Mouse (Mus musculus): ENCODE data around the gene Ect2l.
A peak's percentile ranks its signal among the peaks of the same experiment; 100 is the strongest.
"Not testable (repeated sequence)": the region's sequence is repeated elsewhere in the genome, so short reads cannot be mapped to it uniquely, and the experiment has no call there.

Gene Ect2l

DNA sequence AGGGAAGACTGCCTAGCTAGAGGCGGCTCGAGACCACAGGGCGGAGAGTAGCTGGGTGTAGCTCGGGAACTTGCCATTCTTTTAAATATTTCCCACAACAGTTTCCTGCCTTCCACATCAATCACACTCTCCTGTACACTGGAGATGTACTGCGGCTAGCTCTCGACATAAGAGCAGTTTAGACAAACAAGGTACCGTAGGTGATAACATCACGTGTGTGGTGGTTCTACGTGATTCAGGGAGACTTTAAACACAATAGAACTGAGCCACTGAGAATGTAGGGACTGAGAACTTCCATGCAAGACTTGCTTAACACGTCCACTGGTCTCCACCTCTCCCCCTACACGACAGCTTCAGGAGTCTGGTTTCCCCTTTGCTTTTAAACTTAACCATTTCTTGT lies 17.5 kb downstream of the Ect2l start:
- DNase-seq (ENCODE audit: inconsistent age in 2 of 2, low spot score in 1 of 2): no peak

DNA sequence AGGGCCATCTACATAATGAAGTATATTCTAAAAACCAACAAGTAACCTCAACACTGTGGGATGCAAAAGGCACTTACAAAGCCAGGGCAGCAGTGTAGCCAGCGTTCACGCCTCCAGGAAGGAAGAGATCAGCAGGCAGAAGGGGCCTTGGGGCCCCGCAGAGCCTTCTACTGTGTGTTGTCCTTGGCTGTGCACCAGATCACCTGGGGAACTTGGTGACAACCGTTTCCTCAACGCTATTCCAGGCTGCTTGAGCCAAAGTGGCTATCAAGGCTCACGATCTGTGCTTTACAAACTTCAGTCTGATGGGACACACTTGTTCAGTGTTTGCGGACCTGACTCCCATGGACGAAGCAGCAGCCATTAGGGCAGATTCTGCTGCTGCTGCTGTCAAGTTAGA lies 19.0 kb downstream of the Ect2l start:
- DNase-seq (ENCODE audit: inconsistent age in 2 of 2, low spot score in 1 of 2): no peak

- DNase-seq (ENCODE audit: inconsistent age in 2 of 2, low spot score in 1 of 2): no peak
Observed at GRCm38 (mm10) chr10:18189498-18189897, 21.2 kb downstream of the Ect2l start.

DNA sequence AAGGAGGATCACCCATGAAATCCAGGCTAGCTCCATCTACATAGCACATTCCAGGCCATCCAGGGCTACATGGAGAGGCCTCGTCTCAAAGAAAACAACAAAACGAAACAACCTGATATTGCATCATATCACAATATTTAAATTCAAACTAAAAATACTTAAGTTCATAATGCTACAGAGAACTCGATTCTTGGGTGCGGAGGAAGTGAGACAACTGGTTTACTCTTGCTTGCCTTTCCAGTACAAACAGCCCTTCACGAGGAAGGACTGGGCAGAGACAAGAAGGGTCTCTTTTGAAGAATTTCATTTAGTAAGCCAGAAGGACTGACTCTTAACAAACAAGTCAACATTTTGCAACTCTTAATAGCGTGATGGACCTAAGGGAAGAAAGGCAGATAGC lies 22.1 kb downstream of the Ect2l start:
- DNase-seq (ENCODE audit: inconsistent age in 2 of 2, low spot score in 1 of 2): no peak

- no peak for DNase-seq (ENCODE audit: inconsistent age in 2 of 2, low spot score in 1 of 2)
Observed at GRCm38 (mm10) chr10:18182246-18182645, 28.4 kb downstream of the Ect2l start.

DNA sequence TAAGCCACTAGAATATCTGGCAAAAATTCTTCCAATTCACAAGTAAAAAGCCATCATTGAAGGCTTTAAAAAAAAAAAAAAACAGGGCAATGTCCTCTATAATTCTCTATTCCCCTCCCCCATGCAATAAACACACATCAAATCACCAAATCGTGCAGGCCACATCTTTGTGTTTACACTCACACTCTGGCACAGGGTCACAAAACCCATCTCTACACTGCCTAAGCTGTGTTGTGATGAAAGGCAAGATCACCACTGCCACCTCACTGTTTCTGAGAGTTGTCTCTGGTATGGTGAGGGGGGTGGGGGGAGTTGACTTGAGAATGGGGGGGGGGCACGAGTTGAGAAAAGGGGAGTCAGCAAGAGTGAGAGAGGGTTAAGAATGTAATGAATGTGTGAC lies 33.4 kb downstream of the Ect2l start:
- DNase-seq (ENCODE audit: inconsistent age in 2 of 2, low spot score in 1 of 2): no peak

DNA sequence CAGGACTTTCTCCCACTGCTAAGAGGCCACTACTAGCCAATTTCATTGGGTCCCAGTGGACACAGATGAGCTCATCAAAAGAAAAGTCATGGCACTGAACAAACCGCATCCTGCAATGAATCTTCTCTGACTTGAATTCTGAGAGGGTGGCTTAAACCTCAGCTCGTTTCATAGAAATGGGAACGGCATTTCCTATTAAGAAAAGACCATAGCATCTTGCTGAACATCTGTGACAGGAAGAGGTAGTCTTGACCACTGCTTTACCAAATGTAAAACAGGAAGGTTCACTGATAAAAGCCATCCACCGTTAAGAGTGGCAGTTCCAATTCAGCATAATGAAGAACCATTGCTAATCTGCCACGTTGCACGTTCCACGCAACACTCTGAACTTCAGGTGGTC lies 34.0 kb downstream of the Ect2l start:
- no peak for DNase-seq (ENCODE audit: inconsistent age in 2 of 2, low spot score in 1 of 2)

- no peak for DNase-seq (ENCODE audit: inconsistent age in 2 of 2, low spot score in 1 of 2)
Observed at GRCm38 (mm10) chr10:18175087-18175486, 35.6 kb downstream of the Ect2l start.

- no peak for DNase-seq (ENCODE audit: inconsistent age in 2 of 2, low spot score in 1 of 2)
Observed at GRCm38 (mm10) chr10:18162435-18162971, 48.2 kb downstream of the Ect2l start.

DNA sequence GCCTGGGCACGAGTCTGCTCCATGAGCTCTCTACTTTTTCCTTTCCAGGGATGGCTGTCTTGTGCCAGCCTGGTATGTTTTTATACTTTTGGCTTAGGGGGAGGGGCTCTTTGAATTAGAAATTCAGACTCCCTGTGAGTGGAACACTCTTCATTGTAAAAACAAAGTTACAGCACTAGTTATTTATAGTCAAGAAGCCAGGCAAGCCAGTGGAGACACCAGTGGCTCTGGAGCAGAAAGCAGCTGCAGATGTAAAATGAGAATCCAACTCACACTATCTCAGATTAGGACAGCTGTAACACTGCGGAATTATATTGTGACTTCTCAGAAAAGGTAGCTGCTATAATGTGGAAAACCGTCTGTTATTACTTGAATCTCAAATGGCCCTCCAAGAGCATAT lies 63.5 kb downstream of the Ect2l start:
- no peak for DNase-seq (ENCODE audit: inconsistent age in 2 of 2, low spot score in 1 of 2)

- DNase-seq (ENCODE audit: inconsistent age in 2 of 2, low spot score in 1 of 2): no peak
Observed at GRCm38 (mm10) chr10:18142231-18142630, 68.5 kb downstream of the Ect2l start.

DNA sequence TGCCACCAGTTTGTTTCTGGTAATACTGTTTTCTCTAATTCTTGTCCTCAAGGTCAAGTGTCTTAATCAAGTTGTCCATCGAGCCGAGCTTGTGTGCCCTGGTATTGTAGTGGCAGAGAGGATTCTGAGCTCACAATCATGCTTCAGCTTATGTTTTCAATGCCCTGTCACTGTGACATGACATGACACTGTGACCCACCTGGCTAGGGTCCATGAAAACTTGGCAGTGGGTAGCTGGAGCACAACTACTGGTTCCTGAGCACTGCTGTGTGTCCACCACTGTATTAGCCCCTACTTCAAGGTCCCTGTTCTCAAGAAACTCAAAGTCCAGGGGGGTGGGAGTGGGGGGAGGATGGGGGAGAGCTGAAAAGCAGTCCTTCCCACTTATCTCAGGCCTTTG lies 69.3 kb downstream of the Ect2l start:
- DNase-seq (ENCODE audit: inconsistent age in 2 of 2, low spot score in 1 of 2): no peak

- no peak for DNase-seq (ENCODE audit: inconsistent age in 2 of 2, low spot score in 1 of 2)
Observed at GRCm38 (mm10) chr10:18139615-18140014, 71.1 kb downstream of the Ect2l start.

DNA sequence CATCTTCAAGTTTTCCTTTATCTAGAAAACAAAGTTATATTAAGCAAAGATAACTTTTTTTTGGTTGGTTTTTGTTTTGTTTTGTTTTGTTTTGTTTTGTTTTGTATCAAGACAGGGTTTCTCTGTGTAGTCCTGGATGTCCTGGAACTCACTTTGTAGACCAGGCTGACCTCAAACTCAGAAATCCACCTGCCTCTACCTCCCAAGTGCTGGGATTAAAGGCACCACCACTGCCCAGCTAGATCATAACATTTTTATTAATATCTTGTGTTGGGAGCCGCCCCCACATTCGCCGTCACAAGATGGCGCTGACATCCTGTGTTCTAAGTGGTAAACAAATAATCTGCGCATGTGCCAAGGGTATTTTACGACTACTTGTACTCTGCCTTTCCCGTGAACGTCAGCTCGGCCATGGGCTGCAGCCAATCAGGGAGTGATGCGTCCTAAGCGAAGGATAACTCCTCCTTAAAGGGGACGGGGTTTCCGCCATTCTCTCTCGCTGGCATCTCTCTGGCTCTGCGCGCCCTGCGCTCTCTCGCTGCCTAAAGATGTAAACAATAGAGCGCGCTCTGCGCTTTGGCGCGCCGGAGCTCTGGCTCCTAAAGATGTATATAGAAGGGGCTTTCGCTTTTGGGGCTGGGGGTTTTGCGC lies 71.7 kb downstream of the Ect2l start:
- not testable (repeated sequence) for DNase-seq (ENCODE audit: inconsistent age in 2 of 2, low spot score in 1 of 2)

DNA sequence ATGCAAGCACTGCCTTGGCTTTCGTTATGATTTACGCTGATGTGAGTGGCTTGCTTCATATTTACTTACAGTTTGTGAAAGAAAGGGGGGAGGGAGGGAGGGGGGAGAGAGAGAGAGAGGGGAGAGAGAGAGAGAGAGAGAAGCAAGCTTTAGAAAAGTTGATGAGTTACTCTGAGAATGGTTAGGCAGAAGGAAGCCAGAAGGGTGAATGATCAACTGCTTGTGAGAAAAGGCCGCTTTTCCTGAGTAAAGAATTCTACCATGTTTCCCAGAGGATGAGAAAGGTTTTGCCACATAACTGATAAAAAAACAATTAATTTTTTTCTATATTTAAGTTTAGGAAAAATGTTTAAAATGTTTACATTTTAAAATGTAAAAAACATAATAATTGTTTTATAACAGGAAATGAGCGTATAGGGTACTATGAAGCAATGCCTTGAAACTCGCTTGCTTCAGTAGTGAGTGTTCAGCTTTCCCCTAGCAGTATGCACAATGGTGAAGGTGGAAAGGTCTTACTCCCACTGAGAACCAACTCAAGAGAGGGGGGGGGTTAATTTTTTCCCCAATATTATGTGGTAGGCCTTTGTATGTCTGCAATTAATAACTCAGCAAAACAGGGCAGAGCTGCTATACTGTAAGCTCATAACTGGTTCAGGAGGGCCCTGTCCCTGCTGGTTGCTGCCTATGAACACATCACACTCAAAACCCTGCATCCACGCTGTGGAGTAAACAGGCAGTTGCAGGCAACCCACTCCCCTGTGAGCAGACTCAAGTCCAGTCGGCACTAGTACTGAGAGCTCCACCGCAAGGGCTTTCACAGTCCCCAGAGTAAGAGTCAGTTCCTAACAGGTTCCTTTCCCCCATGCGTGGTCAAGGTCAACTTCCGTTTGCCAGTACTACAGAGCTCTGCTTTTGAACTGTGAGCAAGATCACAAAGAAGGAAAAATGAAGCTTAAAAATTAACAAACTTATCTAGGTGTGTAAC lies 78.7 kb downstream of the Ect2l start:
- DNase-seq (ENCODE audit: inconsistent age in 2 of 2, low spot score in 1 of 2): no peak

- DNase-seq (ENCODE audit: inconsistent age in 2 of 2, low spot score in 1 of 2): no peak
Observed at GRCm38 (mm10) chr10:18130276-18130675, 80.4 kb downstream of the Ect2l start.

DNA sequence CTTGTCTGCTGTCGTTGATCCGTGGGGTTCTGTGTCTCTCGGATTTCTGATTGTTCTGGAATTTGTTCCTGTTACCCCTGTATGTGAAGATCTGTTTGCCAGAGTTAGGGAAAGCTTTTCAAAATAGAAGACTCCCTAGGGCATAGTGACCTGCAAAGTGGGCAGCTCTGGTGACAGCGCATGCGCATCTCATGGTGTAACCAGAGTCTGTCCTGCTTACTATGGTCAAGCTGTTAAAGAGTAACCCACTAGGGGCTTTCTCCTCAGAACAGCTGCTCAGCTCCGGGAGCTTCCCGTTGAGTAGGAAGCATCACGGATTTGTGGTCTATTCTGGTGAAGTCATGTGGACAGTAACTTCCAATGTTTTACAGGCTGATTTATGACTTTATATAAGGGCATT lies 92.4 kb downstream of the Ect2l start:
- DNase-seq (ENCODE audit: inconsistent age in 2 of 2, low spot score in 1 of 2): no peak

GRCm38 (mm10) chr10:18113473-18114093 lies 97.1 kb downstream of the Ect2l start:
- DNase-seq (ENCODE audit: inconsistent age in 2 of 2, low spot score in 1 of 2): no peak

DNA sequence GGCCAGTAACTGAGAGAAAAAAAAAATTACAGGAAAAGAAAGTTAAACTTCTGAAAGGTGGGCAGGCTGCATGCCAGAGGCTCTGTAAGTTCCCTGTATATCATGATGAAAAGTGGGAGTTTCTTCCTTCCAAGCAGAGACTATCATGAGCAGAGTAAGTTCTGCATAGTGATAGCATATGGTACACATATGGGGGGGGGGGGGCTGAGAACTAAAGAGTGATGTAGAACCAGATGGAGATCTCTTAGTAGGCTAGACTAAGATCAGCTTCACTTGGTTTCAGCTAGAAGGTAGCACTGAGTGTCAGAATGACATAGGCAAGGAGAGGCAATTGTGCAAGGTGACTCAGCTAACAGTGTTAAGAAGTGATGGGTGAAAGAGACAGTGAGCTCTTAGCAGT lies 99.8 kb downstream of the Ect2l start:
- DNase-seq (ENCODE audit: inconsistent age in 2 of 2, low spot score in 1 of 2): no peak

DNA sequence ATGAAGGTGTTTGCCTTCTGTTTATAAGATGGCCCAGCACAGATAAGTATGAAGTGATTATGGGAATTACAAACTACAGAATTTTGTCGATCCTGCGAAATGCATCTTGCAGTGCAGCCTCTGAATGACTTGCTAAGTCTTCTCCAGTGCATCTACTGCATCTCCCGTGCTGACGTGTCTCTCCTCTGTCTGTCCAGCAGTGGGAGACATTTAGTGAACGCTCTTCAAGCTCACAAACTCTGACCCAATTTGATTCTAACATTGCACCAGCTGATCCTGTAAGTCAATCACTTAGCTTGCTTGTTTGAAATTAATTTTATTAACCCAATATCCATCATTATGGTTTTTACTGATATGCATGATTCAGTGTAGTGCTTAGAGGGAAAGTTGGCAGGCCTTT lies 103.2 kb downstream of the Ect2l start:
- peak in 1 of 2 experiments; percentile 36 for DNase-seq (ENCODE audit: inconsistent age in 2 of 2, low spot score in 1 of 2)

GRCm38 (mm10) chr10:18102166-18102565 lies 108.5 kb downstream of the Ect2l start:
- DNase-seq (ENCODE audit: inconsistent age in 2 of 2, low spot score in 1 of 2): no peak

DNA sequence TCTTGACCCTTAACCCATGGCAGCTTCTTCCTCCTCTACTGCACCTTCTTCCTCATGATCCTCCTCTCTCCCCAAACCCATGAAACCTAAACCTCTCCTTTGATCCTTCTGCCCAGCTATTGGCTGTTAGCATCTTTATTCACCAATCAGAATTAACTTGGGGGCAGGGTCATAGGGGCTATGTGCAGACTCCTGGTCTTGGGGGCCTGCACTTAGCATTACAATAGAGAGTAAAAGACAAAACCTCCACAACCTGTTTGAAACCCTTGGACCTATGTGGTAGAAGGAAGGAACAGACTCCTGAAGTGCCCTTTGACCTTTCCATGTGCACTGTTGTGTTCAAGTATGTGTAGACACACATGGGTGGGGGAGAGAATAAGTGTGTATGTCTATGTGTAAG lies 120.0 kb downstream of the Ect2l start:
- DNase-seq (ENCODE audit: inconsistent age in 2 of 2, low spot score in 1 of 2): no peak

Measured in adrenal gland, adult (tissue).